Comparison of ENCODE assay signal across 8 mouse cellular contexts in genomic region chr11:31796245-31796644, GRCm38 (mm10).
DNase-seq lines count a peak whose midpoint lies in the region; ATAC-seq lines count a peak whose summit lies in the region.

No protein-coding gene starts in this region.

- peaks cover 3% of the 10 kb centered on the region; the same call in 1 of the 2 replicates for H3K4me1 ChIP-seq in midbrain, embryonic 10.5 days
- H3K4me1 ChIP-seq in midbrain, embryonic 11.5 days (ENCODE audit: control insufficient read depth, insufficient read depth, low read length), result no peaks in the 10 kb centered on the region
- no peaks in the 10 kb centered on the region; the same call in 1 of the 2 replicates for H3K4me1 ChIP-seq in embryonic facial prominence, embryonic 15.5 days

- intact Hi-C loops in heart, postnatal 25 days (cut with DNase I), result loop anchor here (5.0 kb wide), 1 partner anchor 84 kb away; no protein-coding TSS in a partner anchor

- H3K9me3 ChIP-seq in midbrain, embryonic 10.5 days (replicated peaks), result no peaks in the 10 kb centered on the region
- H3K9me3 ChIP-seq in midbrain, embryonic 11.5 days (ENCODE audit: control insufficient read depth, low read length), result no peaks in the 10 kb centered on the region
- no peaks in the 10 kb centered on the region for H3K9me3 ChIP-seq in embryonic facial prominence, embryonic 15.5 days (replicated peaks)

- peak overlapping the region; percentile 49; the same call in 1 of the 2 replicates for H3K27ac ChIP-seq in midbrain, embryonic 10.5 days (replicated peaks)
- no peak overlapping the region for H3K27ac ChIP-seq in midbrain, embryonic 11.5 days (ENCODE audit: low read depth, low read length)
- H3K27ac ChIP-seq in embryonic facial prominence, embryonic 15.5 days (replicated peaks), result no peak overlapping the region

- H3K4me3 ChIP-seq in midbrain, embryonic 10.5 days, result no peak overlapping the region
- H3K4me3 ChIP-seq in midbrain, embryonic 11.5 days (ENCODE audit: low read depth, low read length), result no peak overlapping the region
- no peak overlapping the region for H3K4me3 ChIP-seq in embryonic facial prominence, embryonic 15.5 days (replicated peaks)

- no peak overlapping the region for H3K4me2 ChIP-seq in midbrain, embryonic 11.5 days
- H3K4me2 ChIP-seq in embryonic facial prominence, embryonic 15.5 days (replicated peaks), result no peak overlapping the region

- H3K36me3 ChIP-seq in midbrain, embryonic 10.5 days, result no peaks in the 10 kb centered on the region
- H3K36me3 ChIP-seq in midbrain, embryonic 11.5 days (ENCODE audit: control insufficient read depth, insufficient read depth, low read length), result no peaks in the 10 kb centered on the region
- H3K36me3 ChIP-seq in embryonic facial prominence, embryonic 15.5 days, result no peaks in the 10 kb centered on the region

- H3K27me3 ChIP-seq in midbrain, embryonic 10.5 days (ENCODE audit: low read depth, poor library complexity, severe bottlenecking), result no peaks in the 10 kb centered on the region
- no peaks in the 10 kb centered on the region for H3K27me3 ChIP-seq in midbrain, embryonic 11.5 days (ENCODE audit: control insufficient read depth, insufficient read depth, low read length)
- no peaks in the 10 kb centered on the region for H3K27me3 ChIP-seq in embryonic facial prominence, embryonic 15.5 days

- WGBS in midbrain, embryonic 10.5 days, result 64% methylated on average over 6 of the region's 6 CpGs
- WGBS in midbrain, embryonic 11.5 days, result 68% methylated on average over 6 of the region's 6 CpGs
- WGBS in embryonic facial prominence, embryonic 15.5 days, result 45% methylated on average over 6 of the region's 6 CpGs

- ATAC-seq in midbrain, embryonic 11.5 days (ENCODE audit: low FRiP score), result no peak
- ATAC-seq in embryonic facial prominence, embryonic 15.5 days (ENCODE audit: insufficient number of reproducible peaks, low FRiP score, low TSS enrichment, low read depth), result 0 out of 2 replicates have a peak, but pooled peaks have one; percentile 11
- ATAC-seq in activated CD4-positive, CD25-positive, alpha-beta regulatory T cell, adult 4 months, result no peak

- no peak overlapping the region for H3K9ac ChIP-seq in midbrain, embryonic 11.5 days (ENCODE audit: low read length)
- no peak overlapping the region for H3K9ac ChIP-seq in embryonic facial prominence, embryonic 15.5 days

- DNase-seq in midbrain, embryonic 10.5 days (ENCODE audit: low spot score), result no peak
- DNase-seq in midbrain, embryonic 11.5 days (ENCODE audit: low spot score, missing footprints), result no peak
- DNase-seq in c-Kit-positive CD71-negative TER-119-negative erythroid progenitor cells, embryonic 14.5 days (ENCODE audit: low read depth), result peak; percentile 31
- peak; percentile 23 for DNase-seq in heart, postnatal 25 days (ENCODE audit: low spot score)
- DNase-seq in lung, postnatal 36 days, result peak; percentile 62
- no peak for DNase-seq in spleen, postnatal 14 days (ENCODE audit: low spot score in 2 of 2)

Comparison
In these comparisons a context has a peak if more than half of its experiments do, and no peak if none do; other contexts are left out.
1. DNase-seq: peak in c-Kit-positive CD71-negative TER-119-negative erythroid progenitor cells, embryonic 14.5 days (single experiment), heart, postnatal 25 days (single experiment) and lung, postnatal 36 days (single experiment); none in midbrain, embryonic 10.5 days (single experiment), midbrain, embryonic 11.5 days (single experiment) and spleen, postnatal 14 days (0 of 2).